Mouse (Mus musculus) c-Kit-negative CD71-positive TER-119-positive erythroid progenitor cells, embryonic 14.5 days (primary cell): ENCODE measurements around the gene Dazl.
A peak's percentile ranks its signal among the peaks of the same experiment; 100 is the strongest.
"Not testable (repeated sequence)": the region's sequence is repeated elsewhere in the genome, so short reads cannot be mapped to it uniquely, and the experiment has no call there.

ENCODE experiments used
- DNase-seq: peaks from one replicate; pipeline ENCODE4 v3.0.0-alpha.2; 2013; ENCODE audit warnings: low read depth, low spot score

Gene Dazl

GRCm38 (mm10) chr17:50291485-50292200, 1.8 kb downstream of the Dazl start:
- peak; percentile 9 for DNase-seq

DNA sequence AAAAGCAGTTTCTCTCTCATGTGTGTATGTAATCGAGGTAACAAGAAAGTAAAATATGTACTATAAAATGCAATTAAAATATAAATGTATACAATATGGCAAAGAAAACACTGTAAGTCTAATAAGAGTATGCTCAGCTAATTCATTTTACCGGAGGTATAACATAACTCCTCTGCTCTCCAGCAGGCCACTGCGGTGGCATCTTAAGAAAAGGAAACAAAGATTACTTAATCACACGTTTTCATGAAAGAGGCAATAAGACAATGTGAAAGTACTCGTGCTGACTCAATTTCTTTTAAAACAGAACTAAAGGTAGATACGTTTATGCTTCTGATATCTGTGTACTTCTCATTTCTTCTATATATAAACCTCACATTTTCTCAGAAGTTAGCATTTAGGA, 8.6 kb downstream of the Dazl start:
- DNase-seq, result no peak

DNA sequence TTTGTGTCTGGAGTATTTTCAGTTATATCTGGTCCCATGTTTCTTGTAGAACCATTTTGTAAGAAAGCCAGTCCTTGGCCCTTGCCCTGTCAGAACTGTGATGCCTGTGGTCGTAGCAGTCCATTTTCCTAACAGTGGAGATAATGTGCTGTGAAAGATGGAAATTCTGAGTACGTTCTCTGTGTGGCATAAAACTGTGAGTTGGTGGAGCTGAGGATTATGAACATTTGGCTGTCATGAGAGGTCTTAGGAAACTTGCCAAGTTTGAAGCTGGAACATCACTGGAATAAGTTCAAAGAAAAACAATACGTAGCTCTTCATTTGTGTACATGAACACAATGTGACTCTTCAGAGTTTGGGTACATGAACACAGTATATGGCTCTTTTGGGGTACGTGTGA, 31.8 kb downstream of the Dazl start:
- DNase-seq, result not testable (repeated sequence)

DNA sequence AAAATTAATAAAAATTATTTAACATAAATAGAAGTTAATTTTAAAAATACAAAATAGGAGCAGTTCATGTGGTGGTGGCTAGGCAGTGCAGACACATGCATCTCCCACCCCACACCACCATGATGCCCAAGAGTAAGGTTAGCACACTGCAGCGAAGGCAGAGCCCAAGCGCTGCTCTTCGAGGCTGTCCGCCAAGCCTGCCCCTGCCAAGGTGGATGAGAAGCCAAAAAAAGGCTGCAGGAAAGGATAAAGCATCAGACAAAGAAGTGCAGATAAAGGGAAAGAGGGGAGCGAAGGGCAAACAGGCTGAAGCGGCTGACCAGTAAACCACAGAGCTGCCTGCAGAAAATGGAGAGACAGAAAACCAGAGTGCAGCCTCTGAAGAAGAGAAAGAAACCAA, 32.6 kb downstream of the Dazl start:
- DNase-seq, result no peak

GRCm38 (mm10) chr17:50246605-50247004, 46.8 kb downstream of the Dazl start:
- no peak for DNase-seq

DNA sequence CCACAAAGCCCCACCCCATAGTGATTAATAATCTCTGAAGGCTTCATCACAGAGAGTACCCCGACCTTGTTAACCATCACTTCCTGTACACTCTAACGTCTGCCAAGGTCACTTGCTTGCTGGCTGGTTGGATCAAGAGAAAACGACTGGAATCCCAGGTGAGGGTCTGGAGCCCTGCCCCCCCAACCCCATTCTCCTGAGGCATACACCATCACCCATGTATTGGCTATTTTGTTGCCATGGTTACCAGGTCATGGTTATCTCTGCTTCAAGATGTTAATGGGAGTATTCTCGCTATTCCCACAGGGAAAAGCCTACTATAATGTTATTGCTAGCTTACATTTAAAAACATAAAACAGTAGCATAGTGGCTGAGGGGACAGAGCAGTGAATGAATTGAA, 48.8 kb downstream of the Dazl start:
- DNase-seq, result no peak

GRCm38 (mm10) chr17:50243326-50243725, 50.1 kb downstream of the Dazl start:
- no peak for DNase-seq

DNA sequence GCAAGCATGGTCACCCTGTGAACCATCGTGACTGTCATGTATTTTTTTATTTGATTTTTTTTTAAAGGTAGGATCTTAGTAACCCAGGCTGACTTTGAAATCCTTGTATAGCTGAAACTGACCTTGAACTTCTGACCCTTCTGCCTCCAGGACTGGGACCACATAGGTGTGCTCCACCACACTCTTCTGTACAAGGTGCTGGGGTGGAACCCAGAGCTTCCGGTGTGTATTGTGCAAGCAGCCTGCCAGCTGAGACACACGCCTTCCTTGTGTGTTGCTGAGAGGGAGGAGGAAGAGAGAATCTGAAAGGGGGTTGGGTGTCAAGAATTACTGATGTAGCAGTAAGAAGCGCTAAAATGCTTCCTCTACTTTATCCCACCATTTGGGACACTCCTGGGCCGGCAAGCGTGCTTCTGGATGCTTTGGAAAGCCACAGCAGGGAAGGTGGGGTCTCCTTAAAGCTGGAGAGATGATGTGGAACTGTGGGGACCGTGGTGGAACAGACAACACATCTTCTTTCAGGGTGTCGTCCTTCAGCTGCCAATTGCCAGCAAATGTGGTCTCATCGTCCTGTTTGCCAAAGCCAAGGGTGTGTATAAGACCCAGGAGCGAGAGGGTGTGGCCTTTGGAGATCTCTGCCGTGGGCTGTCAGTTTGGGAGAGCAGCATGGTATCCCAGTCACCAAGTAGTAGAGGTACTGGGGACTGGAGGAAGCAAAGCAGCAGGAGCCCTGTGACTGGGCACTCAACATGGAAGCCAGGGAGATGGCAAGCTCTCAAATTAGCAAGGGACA, 55.4 kb downstream of the Dazl start:
- DNase-seq, result no peak

GRCm38 (mm10) chr17:50237436-50237709, 56.1 kb downstream of the Dazl start:
- peak; percentile 38 for DNase-seq

DNA sequence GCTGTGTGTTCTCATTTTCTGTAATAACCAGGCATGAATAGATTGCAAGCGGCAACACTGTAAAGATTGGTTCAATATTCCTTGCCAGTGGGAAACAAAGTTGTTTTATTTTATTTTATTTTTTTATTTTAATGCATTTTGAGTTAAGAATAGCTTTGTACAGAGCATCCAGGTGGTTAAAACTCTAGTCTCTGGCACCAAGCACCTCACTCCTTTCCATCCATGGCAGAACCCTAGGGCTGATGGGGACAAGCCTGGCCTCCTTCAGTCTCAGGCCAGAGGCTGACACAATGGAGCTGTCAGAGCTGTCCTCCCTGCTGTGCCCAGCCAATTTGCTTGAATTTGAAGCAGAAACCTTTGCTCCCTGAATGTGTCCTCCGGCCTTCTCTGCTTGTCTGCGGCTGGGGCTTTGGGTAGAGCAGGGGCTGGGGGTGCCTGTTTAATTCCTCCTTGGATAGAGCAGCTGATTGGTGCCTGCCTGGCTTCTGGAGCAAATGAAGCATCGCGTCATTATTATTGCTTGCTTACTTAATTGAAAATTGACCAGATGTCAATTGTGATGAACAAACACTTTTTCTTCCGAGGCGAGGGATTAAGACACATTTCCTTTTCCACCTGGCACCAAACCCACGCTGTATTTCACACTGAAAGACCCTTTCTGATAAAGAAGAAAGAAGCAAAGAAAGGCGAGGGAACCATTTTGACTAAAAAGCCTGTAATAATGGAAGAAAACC, 56.6 kb downstream of the Dazl start:
- no peak for DNase-seq

DNA sequence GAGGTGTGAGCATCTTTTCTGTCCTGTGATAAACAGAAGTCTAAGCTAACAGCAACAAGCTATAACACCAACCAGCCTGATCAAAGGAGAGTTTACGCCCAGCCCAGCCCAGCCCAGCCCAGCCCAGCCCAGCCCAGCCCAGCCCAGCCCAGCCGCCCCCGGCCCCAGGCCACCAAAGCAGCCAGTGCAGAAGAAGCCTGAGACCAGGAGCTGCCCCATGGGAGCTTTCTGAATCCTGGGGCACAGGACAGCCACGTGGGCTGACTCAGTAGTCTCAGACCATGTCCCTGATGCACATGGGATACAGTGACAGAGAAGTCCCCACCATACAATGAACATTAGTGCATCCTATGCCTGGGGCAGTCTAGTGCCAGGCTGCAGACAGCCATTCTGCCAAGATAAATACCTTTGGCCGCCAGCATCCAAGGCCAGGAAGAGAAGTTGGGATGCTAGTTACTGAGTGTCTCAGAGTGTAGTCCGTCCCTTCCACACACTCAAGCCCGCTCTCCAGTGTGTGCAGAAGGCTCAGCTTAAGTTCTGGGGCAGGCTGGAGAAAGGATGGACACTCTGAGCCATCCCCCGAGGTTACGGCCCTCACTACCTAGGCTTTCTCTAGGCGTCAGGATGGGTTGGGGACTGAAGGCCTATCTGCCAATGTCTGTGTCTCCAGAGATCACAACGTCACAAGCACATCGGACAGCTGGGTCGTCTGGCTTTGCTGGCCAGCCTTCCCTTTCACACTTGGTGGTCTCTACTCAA, 57.3 kb downstream of the Dazl start:
- no peak for DNase-seq

GRCm38 (mm10) chr17:50233956-50234355, 59.5 kb downstream of the Dazl start:
- no peak for DNase-seq

GRCm38 (mm10) chr17:50232821-50233220, 60.6 kb downstream of the Dazl start:
- DNase-seq, result no peak

DNA sequence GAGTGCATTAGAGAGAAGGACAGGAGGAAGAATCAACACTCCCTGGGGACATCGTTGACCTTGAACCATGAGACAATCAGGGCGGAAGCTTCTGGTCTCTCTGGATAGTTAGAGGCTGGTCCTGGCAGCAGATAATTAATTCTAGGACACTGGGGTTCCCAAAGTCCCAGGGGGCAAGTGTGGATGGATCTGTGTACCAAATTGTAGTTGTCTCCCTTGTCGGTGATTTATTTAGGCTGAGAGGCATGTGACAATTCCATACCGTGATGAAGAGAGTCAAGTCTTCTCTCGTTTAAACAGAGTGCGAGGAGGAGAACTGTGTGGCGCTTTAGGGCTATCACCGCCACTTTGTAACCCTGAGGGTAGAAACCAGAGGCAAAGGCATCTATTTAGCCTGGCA, 62.2 kb downstream of the Dazl start:
- no peak for DNase-seq

GRCm38 (mm10) chr17:50229534-50229933, 63.9 kb downstream of the Dazl start:
- DNase-seq, result no peak
